Mouse (Mus musculus) lung, adult 2 months (tissue): ENCODE results near the gene Arl3.

Source experiments
- CTCF ChIP-seq: fragments of 200-500 bp; IDR thresholded peaks from 2 replicates; pipeline ENCODE4 v1.5.1; 2011; ENCODE audit warnings: mild to moderate bottlenecking, low read length, control low read depth; ENCODE audit not compliant: insufficient read depth
- POLR2A ChIP-seq: fragments of 200-500 bp; IDR thresholded peaks from 2 replicates; pipeline ENCODE4 v1.6.1; 2011; ENCODE audit warnings: low read depth, mild to moderate bottlenecking, control low read depth, low read length, borderline replicate concordance; ENCODE audit errors: extremely low read depth

DNA sequence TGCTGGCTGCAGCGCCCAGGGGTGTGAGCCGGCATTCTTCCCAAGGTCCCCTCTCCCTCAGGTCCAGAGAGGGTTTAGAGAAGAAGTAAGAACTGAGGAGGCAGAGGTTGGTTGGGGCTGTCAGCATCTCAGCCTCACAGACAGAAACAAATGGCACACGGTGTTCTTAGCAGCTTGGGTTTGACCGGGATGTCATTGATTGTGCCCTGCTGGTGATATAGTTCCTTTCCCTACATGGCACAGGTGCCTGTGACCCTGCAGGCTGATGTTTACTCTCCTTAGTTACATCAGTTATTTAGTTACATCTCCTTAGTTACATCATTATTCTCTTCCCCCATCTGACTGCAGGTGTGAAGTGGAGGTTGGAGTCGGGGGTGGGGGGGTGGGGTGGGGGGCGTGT, 18.6 kb upstream of the Arl3 start:
- TF ChIP-seq POLR2A (no peak), CTCF (no peak)
